Mouse (Mus musculus) megakaryocyte, embryonic 14.5 days (primary cell): ENCODE results near the gene Eprs.

Experiments used
- FLI1 ChIP-seq: IDR thresholded peaks from 2 replicates; pipeline ENCODE4 v1.6.1; 2012; ENCODE audit warnings: low read length, inconsistent platforms, mixed read lengths
- GATA1 ChIP-seq: IDR thresholded peaks from 3 replicates; pipeline ENCODE4 v1.6.1; 2012; ENCODE audit warnings: mixed read lengths, low read length, inconsistent platforms, borderline replicate concordance

DNA sequence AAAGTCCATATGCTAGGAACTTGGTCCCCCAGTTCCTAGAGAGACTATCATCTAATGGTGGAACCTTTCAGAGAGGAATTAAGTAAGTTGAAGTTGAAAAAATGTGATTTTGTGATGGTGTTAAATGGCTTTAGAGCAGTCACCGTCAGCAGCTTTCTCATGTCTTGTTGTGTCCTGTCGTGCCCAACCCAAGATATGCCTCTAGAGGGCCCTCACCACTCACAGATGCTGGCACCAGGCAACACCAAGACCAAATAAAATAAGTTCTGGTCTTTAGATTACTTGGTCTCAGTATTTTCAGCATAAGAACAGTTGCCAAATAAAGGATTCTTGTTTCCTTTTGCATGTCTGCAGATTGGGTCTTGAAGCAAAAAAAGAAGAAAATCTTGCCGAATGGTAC is 47.0 kb downstream of the Eprs start:
- TF ChIP-seq FLI1 (no peak), GATA1 (no peak)
